Mouse (Mus musculus) embryonic facial prominence, embryonic 15.5 days (tissue): ENCODE measurements around the gene Pitpna. TPM values are rescaled to one million over a fixed set of nuclear protein-coding genes. Genes with fewer than 3 reads are reported as not detected.

Experiments
- ATAC-seq: fragments of 200-750 bp; cut with Nextera tagmentation; 2 replicates; pipeline ENCODE4 v1.8.0; 2017; ENCODE audit warnings: low read depth, moderate TSS enrichment; ENCODE audit not compliant: insufficient number of reproducible peaks, low FRiP score, low TSS enrichment
- H3K27ac ChIP-seq: fragments of 300-500 bp; sonication (generic); replicated peaks from 2 replicates; pipeline ENCODE4 v1.5.1; 2015; ENCODE audit warnings: mild to moderate bottlenecking, inconsistent platforms
- H3K27me3 ChIP-seq: fragments of 300-500 bp; sonication (generic); 2 replicates; pipeline ENCODE4 v1.6.1; 2015; ENCODE audit warnings: inconsistent platforms
- H3K36me3 ChIP-seq: fragments of 300-500 bp; sonication (generic); 2 replicates; pipeline ENCODE4 v1.6.1; 2015; ENCODE audit warnings: mild to moderate bottlenecking, inconsistent platforms
- H3K4me1 ChIP-seq: fragments of 300-500 bp; sonication (generic); 2 replicates; pipeline ENCODE4 v1.6.1; 2015; ENCODE audit warnings: inconsistent platforms
- H3K4me2 ChIP-seq: fragments of 300-500 bp; sonication (generic); replicated peaks from 2 replicates; pipeline ENCODE4 v1.6.1; 2015; ENCODE audit warnings: mild to moderate bottlenecking, inconsistent platforms
- H3K4me3 ChIP-seq: fragments of 300-500 bp; sonication (generic); replicated peaks from 2 replicates; pipeline ENCODE4 v1.5.1; 2015; ENCODE audit warnings: mild to moderate bottlenecking, inconsistent platforms
- H3K9ac ChIP-seq: fragments of 300-500 bp; sonication (generic); 2 replicates; pipeline ENCODE4 v1.6.1; 2015; ENCODE audit warnings: inconsistent platforms
- H3K9me3 ChIP-seq: fragments of 300-500 bp; sonication (generic); replicated peaks from 2 replicates; pipeline ENCODE4 v1.6.1; 2016; ENCODE audit warnings: inconsistent platforms
- WGBS: fragments of 180-500 bp; shearing (Covaris S2); methylation state at CpG from one replicate; pipeline ENCODE4 v1.1.7; 2015; 5-methylcytosine and 5-hydroxymethylcytosine counted together
- polyA plus RNA-seq: library from polyadenylated mRNA; unstranded; fragments of >200 nt; fragmentation: Nextera tagmentation; extraction: Ambion mirVana; gene quantifications from 2 replicates; pipeline ENCODE4 v1.2.1, GENCODE M21; 2015

Pitpna gene
- polyA plus RNA-seq, 1 experiment from 2014 or later: 79.3 TPM

DNA sequence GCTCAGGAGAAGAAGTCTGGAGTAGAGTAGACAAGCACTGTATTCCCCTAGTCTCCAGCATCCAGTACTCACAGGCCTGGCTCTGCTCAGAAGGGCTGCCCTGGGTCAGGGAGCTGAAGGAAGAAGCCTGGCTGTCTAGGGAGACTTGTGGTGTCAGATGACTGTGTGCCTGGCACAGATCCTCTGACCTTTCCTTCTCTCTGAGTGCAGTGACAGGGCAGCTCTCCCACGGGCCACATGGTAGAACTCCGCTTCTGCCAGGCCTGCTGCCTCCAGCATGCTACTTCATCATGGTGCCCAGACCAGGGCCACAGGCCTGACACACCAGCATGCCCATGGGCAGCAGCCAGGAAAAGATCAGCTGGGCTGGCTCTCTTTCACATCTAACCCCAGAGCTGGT is 22.0 kb upstream of the Pitpna start:
- Histone ChIP-seq H3K36me3 (no peaks in the 10 kb centered on the region), H3K4me2 (no peak overlapping the region), H3K9ac (no peak overlapping the region), H3K27ac (no peak overlapping the region), H3K9me3 (no peaks in the 10 kb centered on the region), H3K27me3 (no peaks in the 10 kb centered on the region), H3K4me1 (0 out of 2 replicates have a peak, but pooled peaks cover 4% of the 10 kb centered on the region), H3K4me3 (no peak overlapping the region)
- ATAC-seq: no peak
- WGBS: 73% methylated on average over 2 of the region's 2 CpGs

DNA sequence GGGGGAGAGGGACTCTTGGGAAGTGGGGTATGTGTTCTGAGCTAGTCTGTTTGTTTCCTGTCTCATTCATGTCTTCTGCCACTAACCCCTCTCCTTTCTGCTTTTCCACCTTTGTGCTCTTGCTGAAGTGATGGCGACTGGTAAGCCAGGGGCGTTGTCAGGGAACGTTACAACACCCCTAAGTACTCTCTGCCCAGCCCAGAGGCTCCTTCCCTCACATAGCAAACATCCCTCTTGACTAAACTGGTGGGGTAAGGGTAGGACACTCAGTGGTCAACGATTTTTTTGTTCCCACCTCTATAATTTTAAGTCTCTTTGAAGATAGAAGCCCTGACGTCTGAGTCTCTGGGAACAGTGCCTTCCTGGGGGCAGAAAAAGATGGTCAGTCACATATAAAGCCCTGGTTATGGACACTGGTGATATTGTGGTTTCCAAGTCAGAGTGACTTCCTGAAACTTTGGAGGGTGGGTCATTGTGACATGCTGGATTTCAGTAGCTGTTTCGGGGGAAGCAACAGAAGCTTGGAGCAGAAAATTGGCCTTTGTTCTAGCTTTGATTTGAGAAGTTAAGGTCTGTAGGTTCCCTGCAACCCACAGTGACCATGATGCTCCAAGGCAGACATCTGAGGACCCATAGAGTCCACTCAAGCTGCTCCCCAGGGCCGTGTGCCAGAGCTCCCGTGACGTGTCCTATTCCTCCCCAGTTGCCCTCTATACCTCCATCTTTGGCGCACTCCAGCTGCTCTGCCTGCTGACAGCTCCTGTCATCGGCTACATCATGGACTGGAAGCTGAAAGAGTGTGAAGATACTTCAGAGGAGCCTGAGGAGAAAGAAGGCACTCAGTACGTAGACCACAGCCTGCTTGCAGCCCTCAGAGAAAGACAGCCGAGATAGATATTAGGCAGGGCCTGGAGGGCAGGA is 21.4 kb upstream of the Pitpna start:
- Histone ChIP-seq H3K9ac (no peak overlapping the region), H3K27me3 (no peaks in the 10 kb centered on the region), H3K4me2 (no peak overlapping the region), H3K27ac (no peak overlapping the region; the same call in none of the 2 replicates), H3K9me3 (no peaks in the 10 kb centered on the region), H3K4me1 (peaks cover 7% of the 10 kb centered on the region; the same call in 1 of the 2 replicates), H3K36me3 (no peaks in the 10 kb centered on the region), H3K4me3 (no peak overlapping the region)
- no peak; the same call in 1 of the 2 replicates for ATAC-seq
- 65% methylated on average over 13 of the region's 13 CpGs for WGBS

DNA sequence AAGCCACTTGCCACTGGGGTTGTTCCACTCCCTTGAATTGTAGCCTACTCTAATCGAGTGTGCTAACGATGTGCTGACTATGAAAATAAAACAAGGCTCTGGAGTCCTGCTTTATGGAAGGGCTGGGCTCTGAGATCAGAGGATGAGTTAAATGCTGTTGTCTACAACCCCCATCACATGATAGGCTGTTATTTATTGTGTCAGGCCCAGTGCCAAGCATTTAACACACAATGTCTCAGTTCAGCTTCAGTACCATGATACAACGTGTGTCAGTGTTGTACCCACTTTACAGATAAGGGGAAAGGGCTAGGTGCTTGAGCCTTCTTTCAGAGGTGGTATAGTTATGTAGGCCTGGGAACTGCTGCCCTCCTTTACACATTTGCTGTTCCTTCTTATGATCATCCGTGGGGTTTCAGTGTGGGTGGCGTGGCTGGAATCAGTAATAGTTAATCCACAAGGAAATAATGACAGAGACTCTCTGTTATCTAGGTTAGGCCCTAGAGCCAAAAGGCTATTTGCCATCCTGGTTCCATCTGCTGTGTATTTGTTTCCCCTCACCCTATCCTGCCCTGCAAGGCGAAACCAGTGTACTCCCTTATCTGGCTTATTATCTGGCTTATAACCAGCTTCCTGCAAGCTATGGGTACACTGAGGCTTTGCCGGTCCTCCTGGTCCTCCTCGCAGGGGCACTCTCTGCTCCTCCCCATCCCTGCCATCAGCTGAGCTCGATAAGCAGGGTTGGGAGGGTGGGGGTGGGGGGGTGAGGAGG is 20.4 kb upstream of the Pitpna start:
- no peak for ATAC-seq
- no peak overlapping the region for H3K4me3 ChIP-seq
- no peak overlapping the region for H3K9ac ChIP-seq
- no peaks in the 10 kb centered on the region for H3K36me3 ChIP-seq
- H3K4me2 ChIP-seq: no peak overlapping the region
- WGBS: 57% methylated on average over 9 of the region's 9 CpGs
- H3K27ac ChIP-seq: no peak overlapping the region; the same call in 1 of the 2 replicates
- H3K27me3 ChIP-seq: no peaks in the 10 kb centered on the region
- H3K4me1 ChIP-seq: peaks cover 17% of the 10 kb centered on the region
- no peaks in the 10 kb centered on the region for H3K9me3 ChIP-seq

DNA sequence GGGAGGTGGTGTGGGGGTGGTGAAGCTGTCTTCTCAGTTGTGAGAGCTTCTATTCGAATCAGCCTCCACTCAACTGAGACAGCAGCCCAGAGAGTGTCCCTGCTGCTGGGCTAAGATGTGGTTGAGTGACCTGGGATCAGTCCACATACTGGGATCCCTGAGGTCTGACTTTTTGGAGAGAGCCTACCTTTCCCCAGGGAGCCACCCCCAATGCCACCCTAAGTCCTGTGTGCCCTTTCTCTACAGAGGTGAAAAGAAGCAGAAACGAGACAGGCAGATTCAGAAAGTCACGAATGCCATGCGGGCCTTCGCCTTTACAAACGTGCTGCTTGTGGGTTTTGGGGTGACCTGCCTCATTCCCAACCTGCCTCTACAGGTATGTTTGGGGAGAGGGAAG is 19.8 kb upstream of the Pitpna start:
- H3K36me3 ChIP-seq: no peaks in the 10 kb centered on the region
- H3K4me1 ChIP-seq: peaks cover 23% of the 10 kb centered on the region
- no peaks in the 10 kb centered on the region for H3K27me3 ChIP-seq
- no peak overlapping the region for H3K4me3 ChIP-seq
- H3K27ac ChIP-seq: no peak overlapping the region
- 78% methylated on average over 6 of the region's 6 CpGs for WGBS
- H3K9ac ChIP-seq: no peak overlapping the region
- no peak for ATAC-seq
- H3K9me3 ChIP-seq: no peaks in the 10 kb centered on the region
- H3K4me2 ChIP-seq: no peak overlapping the region

DNA sequence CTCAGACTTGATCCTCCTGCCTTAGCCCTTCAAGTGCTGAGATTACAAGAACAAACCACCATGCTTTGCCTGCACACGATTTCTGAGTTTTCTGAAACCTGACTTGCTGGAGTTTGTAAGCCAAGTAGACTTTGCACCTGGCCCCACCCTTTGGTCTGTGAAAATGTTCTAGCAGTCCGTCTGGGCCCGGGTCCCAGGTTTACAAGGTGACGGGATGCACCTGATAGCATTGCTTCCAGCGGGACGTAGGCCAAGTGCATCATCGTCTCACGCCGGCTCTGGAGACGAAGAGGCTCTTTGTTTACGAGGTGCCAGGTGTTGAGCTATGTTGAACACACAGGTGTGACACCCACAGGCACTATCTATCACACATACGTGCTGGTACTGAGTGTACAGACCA is 18.9 kb upstream of the Pitpna start:
- 81% methylated on average over 12 of the region's 12 CpGs for WGBS
- Histone ChIP-seq H3K9ac (no peak overlapping the region), H3K36me3 (no peaks in the 10 kb centered on the region), H3K9me3 (no peaks in the 10 kb centered on the region), H3K4me2 (no peak overlapping the region), H3K27ac (no peak overlapping the region), H3K4me1 (peaks cover 25% of the 10 kb centered on the region), H3K4me3 (no peak overlapping the region), H3K27me3 (no peaks in the 10 kb centered on the region)
- ATAC-seq: no peak

- peaks cover 25% of the 10 kb centered on the region for H3K4me1 ChIP-seq
- no peak overlapping the region for H3K27ac ChIP-seq
- WGBS: 89% methylated on average over 17 of the region's 17 CpGs
Observed at GRCm38 (mm10) chr11:75570375-75571125, 17.3 kb upstream of the Pitpna start.

DNA sequence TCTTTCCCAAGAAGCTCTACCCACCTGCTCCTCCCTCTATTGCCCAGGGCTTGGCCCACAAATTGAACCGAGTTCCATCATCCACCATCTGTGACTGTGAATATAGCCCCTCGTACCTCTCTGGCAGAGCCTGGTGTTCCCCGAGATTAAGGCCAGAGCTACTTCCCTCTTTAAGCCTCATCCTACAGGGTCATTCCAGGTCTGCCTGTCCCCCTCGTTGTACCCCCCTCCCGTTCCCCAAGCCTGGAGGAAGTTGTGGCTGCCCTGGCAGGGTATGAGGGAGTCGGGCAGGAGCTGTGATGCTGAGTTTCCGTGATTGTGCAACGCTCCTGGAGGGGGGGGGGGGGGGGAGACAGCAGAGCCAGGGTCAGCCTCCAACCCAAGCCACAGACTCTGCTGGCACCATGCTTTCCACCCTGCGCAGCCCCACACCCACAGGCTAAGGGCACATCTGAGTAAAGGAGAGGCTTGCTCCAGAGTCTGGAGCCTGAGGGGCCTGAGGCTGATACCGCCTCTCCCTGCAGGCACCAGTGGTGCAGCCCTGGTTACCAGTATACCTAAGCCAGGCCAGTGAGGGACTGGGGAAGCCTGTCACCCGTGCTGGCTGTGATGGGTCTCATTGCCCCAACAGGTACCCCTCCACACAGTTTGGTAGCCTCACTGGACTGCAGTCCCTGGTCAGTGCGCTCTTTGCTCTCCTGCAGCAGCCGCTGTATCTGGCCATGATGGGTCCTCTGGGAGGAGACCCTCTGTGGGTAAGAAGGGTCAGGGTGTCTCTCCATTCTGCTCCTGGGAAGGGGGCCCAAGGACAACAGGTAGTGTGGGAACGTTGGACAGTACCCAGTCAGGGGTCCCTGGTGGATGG is 16.5 kb upstream of the Pitpna start:
- no peaks in the 10 kb centered on the region for H3K36me3 ChIP-seq
- ATAC-seq: 0 out of 2 replicates have a peak, but pooled peaks have one; percentile 40
- no peaks in the 10 kb centered on the region for H3K27me3 ChIP-seq
- WGBS: 58% methylated on average over 12 of the region's 14 CpGs
- H3K9me3 ChIP-seq: no peaks in the 10 kb centered on the region
- H3K4me1 ChIP-seq: peaks cover 25% of the 10 kb centered on the region
- H3K9ac ChIP-seq: no peak overlapping the region
- H3K27ac ChIP-seq: no peak overlapping the region
- H3K4me2 ChIP-seq: no peak overlapping the region
- H3K4me3 ChIP-seq: no peak overlapping the region

More at GRCm38 (mm10) chr11:75570375-75571125, 17.3 kb upstream of the Pitpna start:
- Histone ChIP-seq H3K4me3 (no peak overlapping the region), H3K27me3 (no peaks in the 10 kb centered on the region), H3K4me2 (no peak overlapping the region), H3K9ac (no peak overlapping the region), H3K36me3 (no peaks in the 10 kb centered on the region), H3K9me3 (no peaks in the 10 kb centered on the region)
- no peak for ATAC-seq

DNA sequence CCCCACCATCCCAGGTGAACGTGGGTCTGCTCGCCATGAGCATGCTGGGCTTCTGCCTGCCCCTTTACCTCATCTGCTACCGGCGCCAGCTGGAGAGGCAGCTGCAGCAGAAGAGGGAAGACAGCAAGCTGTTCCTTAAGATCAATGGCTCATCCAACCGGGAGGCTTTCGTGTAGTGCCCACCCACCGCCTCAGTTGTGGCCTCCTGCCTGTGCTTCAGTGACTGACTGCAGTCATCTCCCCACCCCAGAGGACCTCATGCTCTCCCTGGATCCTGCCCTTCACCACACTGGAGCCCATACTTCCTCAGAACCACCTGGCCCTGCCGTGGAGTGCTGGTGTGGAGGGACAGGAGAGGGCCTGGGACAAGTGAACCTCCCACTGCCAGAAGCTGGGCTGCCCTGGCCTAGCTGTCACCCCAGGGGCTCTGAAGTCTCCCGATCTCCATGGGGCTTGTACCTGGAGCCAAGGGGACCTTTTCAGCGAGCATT is 15.6 kb upstream of the Pitpna start:
- peak overlapping the region; percentile 52; the same call in 1 of the 2 replicates for H3K27ac ChIP-seq

GRCm38 (mm10) chr11:75572854-75573650 is 14.8 kb upstream of the Pitpna start:
- Histone ChIP-seq H3K27me3 (no peaks in the 10 kb centered on the region), H3K9me3 (no peaks in the 10 kb centered on the region), H3K4me3 (no peak overlapping the region), H3K36me3 (no peaks in the 10 kb centered on the region), H3K4me2 (0 out of 2 replicates have a peak overlapping the region, but pooled peaks have one; percentile 4), H3K4me1 (peaks cover 25% of the 10 kb centered on the region), H3K9ac (no peak overlapping the region), H3K27ac (peak overlapping the region; percentile 52; the same call in 1 of the 2 replicates)
- 3% methylated on average over 12 of the region's 12 CpGs for WGBS
- ATAC-seq: peak; percentile 83

More for the DNA sequence above, 15.6 kb upstream of the Pitpna start:
- Histone ChIP-seq H3K36me3 (no peaks in the 10 kb centered on the region), H3K9me3 (no peaks in the 10 kb centered on the region), H3K4me2 (0 out of 2 replicates have a peak overlapping the region, but pooled peaks have one; percentile 4), H3K27me3 (no peaks in the 10 kb centered on the region), H3K4me3 (no peak overlapping the region), H3K9ac (no peak overlapping the region), H3K4me1 (peaks cover 25% of the 10 kb centered on the region)
- 0 out of 2 replicates have a peak, but pooled peaks have one; percentile 9 for ATAC-seq
- WGBS: 12% methylated on average over 10 of the region's 10 CpGs
